Mouse (Mus musculus): ENCODE measurements around the gene Mcpt2.
"Not testable (repeated sequence)": the region's sequence is repeated elsewhere in the genome, so short reads cannot be mapped to it uniquely, and the experiment has no call there.

Gene Mcpt2

GRCm38 (mm10) chr14:56041792-56042191, at the start of gene Mcpt2:
Gene Mcpt2, plus strand, starts transcription at chr14:56042041.
- DNase-seq (ENCODE audit: extremely low spot score, low read depth, low spot score): not testable (repeated sequence)

- DNase-seq (ENCODE audit: extremely low spot score, low read depth, low spot score): no peak
Measured at GRCm38 (mm10) chr14:56013147-56013546, 28.7 kb upstream of the Mcpt2 start.

GRCm38 (mm10) chr14:56013924-56014323, 27.9 kb upstream of the Mcpt2 start:
- no peak for DNase-seq (ENCODE audit: extremely low spot score, low read depth, low spot score)

- not testable (repeated sequence) for DNase-seq (ENCODE audit: extremely low spot score, low read depth, low spot score)
Measured at GRCm38 (mm10) chr14:56017671-56018070, 24.2 kb upstream of the Mcpt2 start, which contains the start of gene Mcpt1. Gene Mcpt1, plus strand, starts transcription at chr14:56017971.

GRCm38 (mm10) chr14:56019446-56019845, 22.4 kb upstream of the Mcpt2 start:
- DNase-seq (ENCODE audit: extremely low spot score, low read depth, low spot score): no peak

GRCm38 (mm10) chr14:56021305-56021704, 20.5 kb upstream of the Mcpt2 start:
- DNase-seq (ENCODE audit: extremely low spot score, low read depth, low spot score): not testable (repeated sequence)

- DNase-seq (ENCODE audit: extremely low spot score, low read depth, low spot score): not testable (repeated sequence)
Measured at GRCm38 (mm10) chr14:56030395-56030794, 11.4 kb upstream of the Mcpt2 start, which contains the start of gene Mcpt9. Gene Mcpt9, minus strand, starts transcription at chr14:56030495.

GRCm38 (mm10) chr14:56034433-56034832, 7.4 kb upstream of the Mcpt2 start:
- DNase-seq (ENCODE audit: extremely low spot score, low read depth, low spot score): no peak

- DNase-seq (ENCODE audit: extremely low spot score, low read depth, low spot score): no peak
Measured at GRCm38 (mm10) chr14:56055408-56055807, 13.6 kb downstream of the Mcpt2 start.

- no peak for DNase-seq (ENCODE audit: extremely low spot score, low read depth, low spot score)
Measured at GRCm38 (mm10) chr14:56057722-56058121, 15.9 kb downstream of the Mcpt2 start.

- DNase-seq (ENCODE audit: extremely low spot score, low read depth, low spot score): not testable (repeated sequence)
Measured at GRCm38 (mm10) chr14:56062213-56062612, 20.4 kb downstream of the Mcpt2 start, which contains the start of gene Mcpt4. Gene Mcpt4, minus strand, starts transcription at chr14:56062313.

- no peak for DNase-seq (ENCODE audit: extremely low spot score, low read depth, low spot score)
Measured at GRCm38 (mm10) chr14:56082016-56082415, 40.2 kb downstream of the Mcpt2 start.

- no peak for DNase-seq (ENCODE audit: extremely low spot score, low read depth, low spot score)
Measured at GRCm38 (mm10) chr14:56085167-56085566, 43.3 kb downstream of the Mcpt2 start, which contains the start of gene Mcpt8. Gene Mcpt8, minus strand, starts transcription at chr14:56085273.

- DNase-seq (ENCODE audit: extremely low spot score, low read depth, low spot score): no peak
Measured at GRCm38 (mm10) chr14:56086711-56087110, 44.9 kb downstream of the Mcpt2 start.

- no peak for DNase-seq (ENCODE audit: extremely low spot score, low read depth, low spot score)
Measured at GRCm38 (mm10) chr14:56093353-56093752, 51.5 kb downstream of the Mcpt2 start.
